Mouse (Mus musculus): ENCODE measurements around the gene Gm44511.
"Not testable (repeated sequence)": the region's sequence is repeated elsewhere in the genome, so short reads cannot be mapped to it uniquely, and the experiment has no call there.

DNA sequence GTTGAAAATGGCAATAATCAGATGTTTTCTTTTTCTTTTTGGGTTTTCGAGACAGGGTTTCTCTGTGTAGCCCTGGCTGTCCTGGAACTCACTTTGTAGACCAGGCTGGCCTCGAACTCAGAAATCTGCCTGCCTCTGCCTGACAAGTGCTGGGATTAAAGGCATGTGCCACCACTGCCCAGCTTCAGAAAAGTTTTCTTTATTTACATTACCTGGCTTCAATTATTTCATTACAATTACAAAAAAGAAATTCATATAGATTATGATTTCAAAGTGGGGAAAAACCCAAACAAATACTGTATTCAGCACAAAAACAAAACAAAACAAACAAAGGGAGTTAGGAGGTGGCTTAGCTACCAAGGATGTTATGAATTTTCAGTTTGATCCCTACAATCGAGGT lies 14.6 kb upstream of the Gm44511 start:
- TF ChIP-seq CTCF (IDR thresholded peaks at IDR 0.05; ENCODE audit: low read depth, low read length); POLR2A (IDR thresholded peaks at IDR 0.05; ENCODE audit: extremely low read depth, insufficient read depth, low read length): not testable (repeated sequence)
